Mouse (Mus musculus): ENCODE data around the gene Olfr527.

The Olfr527 gene

DNA sequence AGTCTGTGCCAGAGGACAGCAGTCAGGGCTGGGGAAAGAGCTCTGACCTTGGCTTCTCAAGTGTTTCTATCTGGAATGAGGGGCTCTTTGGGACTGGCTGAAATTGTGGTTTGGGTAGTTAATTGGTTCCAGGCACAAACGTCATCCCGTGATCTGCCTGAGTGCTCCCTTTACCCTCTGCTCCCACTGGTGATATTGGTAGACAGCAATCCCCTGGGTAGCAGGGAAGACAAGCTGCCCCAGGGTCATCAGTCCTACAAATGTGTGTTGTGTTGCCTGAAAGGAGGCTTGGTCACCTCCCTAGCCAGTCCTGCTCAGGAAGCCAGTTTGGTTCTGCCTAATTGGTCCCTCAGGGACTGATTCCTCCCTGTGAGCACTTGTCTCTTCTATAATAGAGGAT is at the start of gene Olfr527:
Gene Olfr527, plus strand, starts transcription at position 301 of the 400 bp plus-strand sequence.
- no peak for DNase-seq (ENCODE audit: low spot score in 2 of 2)

DNA sequence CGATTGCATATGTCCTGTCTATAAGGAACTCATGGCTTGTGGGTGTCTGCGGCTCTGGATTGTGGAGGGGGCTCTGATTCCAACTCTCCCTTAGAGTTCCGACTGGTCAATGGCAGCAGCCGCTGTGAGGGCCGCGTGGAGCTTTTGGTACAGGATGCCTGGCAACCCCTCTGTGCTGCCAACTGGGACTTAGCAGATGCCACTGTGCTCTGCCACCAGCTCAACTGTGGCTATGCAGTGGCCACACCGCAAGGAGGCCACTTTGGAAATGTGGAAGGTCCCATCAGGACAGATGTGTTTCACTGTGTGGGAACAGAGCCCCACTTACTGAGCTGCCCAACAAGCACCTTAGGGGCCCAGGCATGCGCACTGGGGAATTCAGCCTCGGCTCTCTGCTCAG is 38.1 kb upstream of the Olfr527 start:
- DNase-seq (ENCODE audit: low spot score in 2 of 2), result no peak

GRCm38 (mm10) chr7:140296876-140297275 is 36.9 kb upstream of the Olfr527 start:
- no peak for DNase-seq (ENCODE audit: low spot score in 2 of 2)

DNA sequence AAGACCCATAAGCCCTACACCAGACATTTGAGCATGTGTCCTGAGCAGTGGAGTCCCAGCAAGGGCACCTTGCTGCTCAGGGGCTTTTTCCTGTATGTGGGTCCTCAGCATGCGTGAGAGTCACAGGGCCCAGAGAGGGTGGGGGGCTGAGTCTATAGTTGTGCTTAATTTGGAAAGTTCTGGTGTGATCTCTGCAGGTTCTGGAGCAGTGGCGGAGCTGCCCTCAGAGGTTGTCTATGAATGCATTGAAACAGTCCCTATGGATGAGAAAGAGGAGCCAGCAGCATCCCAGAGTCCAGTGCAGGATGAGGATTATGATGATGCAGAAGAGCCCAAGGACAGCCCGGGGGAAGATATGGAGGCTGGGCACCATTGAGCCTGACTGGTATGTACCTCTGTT is 34.4 kb upstream of the Olfr527 start:
- no peak for DNase-seq (ENCODE audit: low spot score in 2 of 2)

DNA sequence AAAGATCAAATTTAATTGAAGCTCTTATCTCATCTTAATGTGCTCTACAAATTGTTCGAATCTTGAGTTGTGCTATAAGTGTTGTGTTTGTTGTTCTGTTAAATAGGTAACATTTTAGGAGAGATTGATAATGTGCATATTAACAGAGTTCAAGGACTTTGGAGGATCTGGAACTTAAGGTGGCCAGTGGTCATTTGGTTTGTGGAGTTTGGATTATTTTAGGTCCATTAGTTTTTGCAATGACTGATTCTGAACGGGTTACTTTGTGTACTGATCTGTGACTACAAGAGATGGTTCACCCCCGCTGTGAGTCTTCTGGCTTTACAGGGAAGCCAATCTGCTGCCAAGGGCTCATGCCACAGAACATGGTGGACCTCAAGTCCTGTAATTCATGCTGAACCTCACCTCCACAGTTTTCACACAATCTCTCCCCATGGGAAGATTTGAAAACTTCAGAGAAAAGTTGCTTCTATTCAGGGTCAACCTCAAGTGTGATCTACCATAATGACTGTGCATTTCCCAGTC is 13.9 kb upstream of the Olfr527 start:
- DNase-seq (ENCODE audit: low spot score in 2 of 2), result no peak

DNA sequence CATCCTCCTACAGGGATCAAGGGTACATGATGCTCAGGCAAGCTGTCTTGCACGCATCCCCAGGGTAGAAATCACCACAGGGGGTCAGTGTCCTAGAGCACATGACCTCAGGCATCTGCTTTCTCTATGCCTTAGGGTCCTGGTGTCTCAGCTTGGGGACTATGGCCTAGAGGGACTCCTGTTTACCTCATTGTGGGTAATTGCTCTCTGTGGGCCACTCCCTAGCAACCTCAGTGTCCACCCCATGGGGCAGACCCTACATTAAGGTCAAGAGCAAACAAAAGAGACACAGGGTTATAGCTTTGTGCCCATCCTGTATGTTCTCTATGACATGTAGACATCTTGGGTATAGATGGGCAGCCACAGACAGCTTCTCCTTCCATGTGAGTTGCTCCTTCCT is 13.3 kb upstream of the Olfr527 start, which contains the start of gene Olfr525:
Gene Olfr525, plus strand, starts transcription at position 301 of the 400 bp plus-strand sequence.
- no peak for DNase-seq (ENCODE audit: low spot score in 2 of 2)

DNA sequence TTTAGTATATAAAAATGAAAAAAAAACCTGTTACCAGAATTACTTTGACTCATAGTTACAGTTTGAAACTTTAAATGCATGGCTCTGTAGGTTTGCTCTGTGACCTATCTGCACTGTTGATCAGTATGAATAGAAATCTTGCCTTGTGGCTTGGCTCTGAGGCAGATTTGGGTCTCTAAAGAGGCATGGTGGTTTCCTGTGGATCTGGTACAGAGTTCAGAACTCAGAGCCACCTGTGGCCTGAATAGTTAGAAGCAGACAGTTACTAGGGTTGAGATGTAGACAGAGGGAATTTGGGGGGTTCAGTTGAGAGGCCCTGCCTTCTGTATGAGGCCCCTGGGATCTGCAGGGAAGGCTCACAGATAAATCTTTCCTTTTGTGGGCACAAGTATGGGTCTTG is 12.7 kb upstream of the Olfr527 start:
- no peak for DNase-seq (ENCODE audit: low spot score in 2 of 2)

DNA sequence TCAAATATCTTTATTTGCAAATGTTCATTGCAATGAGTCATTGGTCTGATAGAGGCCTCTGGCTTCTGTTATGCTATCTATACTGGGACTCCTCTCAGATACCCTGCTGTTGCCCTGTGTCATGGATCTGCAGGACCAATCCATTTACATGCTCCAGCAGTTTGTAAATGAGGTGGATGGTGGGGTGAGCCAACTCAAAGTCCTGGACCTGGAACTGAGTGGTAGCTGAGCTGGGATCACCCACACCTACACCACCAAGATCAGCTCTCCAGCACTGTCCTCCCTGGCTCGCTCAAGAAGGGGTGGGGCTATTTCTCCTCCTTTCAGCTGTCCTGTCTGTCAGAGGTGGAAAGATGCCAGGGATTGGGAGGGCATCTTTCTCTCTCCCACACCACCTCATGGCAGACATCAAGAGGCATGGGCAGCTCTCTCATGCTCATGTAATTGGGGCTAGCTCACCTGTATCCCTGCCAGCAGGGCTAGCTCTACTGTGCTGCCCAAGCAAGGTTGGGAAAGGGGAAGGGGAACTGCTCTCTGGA is 4.0 kb upstream of the Olfr527 start:
- DNase-seq (ENCODE audit: low spot score in 2 of 2), result no peak

GRCm38 (mm10) chr7:140361571-140361970 is 27.8 kb downstream of the Olfr527 start, which contains the start of gene Olfr60:
Gene Olfr60, minus strand, starts transcription at chr7:140361671.
- DNase-seq (ENCODE audit: low spot score in 2 of 2), result no peak

GRCm38 (mm10) chr7:140374300-140374699 is 40.5 kb downstream of the Olfr527 start:
- DNase-seq (ENCODE audit: low spot score in 2 of 2), result no peak

DNA sequence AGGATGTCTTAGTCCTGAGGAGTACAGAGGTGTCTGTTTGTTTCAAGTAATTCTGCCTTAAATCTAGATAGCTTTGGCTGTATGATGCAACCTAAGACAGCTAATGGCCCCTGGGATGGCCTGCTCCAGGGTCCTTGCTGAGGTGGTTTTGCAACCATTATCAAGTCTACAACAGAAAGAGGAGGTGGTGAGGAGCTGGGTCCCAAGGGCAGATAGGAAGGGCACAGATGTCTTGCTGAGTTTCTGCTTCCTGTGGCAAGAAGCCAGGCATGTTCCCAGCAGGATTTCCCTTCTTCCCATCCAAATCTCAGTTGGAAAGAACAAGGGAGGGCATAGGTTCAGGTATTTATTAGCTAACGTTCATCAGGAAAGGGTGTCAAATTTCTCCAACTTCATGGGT is 42.4 kb downstream of the Olfr527 start, which contains the start of gene Olfr530:
Gene Olfr530, minus strand, starts transcription at position 101 of the 400 bp plus-strand sequence.
- DNase-seq (ENCODE audit: low spot score in 2 of 2), result no peak

DNA sequence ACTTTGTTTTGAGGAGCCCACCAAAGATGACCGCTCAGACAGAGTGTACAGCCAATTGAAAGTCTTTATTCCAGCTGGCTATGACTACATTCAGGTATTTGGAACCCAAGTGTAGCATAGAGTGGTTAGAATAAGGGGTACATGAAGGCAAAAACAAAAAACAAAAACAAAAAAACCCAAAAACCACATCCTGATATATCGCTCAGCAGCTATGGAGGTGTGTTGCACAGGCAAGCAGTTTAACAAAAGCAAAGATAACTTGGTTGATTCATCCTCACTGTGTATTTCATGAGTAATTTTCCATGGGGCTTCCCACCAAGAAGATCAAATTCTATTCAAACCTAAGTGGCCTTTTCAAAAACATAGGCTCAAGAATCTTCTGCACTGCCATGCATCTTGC is 43.1 kb downstream of the Olfr527 start:
- no peak for DNase-seq (ENCODE audit: low spot score in 2 of 2)
